Mouse (Mus musculus): ENCODE measurements around the gene Camkk2.

DNA sequence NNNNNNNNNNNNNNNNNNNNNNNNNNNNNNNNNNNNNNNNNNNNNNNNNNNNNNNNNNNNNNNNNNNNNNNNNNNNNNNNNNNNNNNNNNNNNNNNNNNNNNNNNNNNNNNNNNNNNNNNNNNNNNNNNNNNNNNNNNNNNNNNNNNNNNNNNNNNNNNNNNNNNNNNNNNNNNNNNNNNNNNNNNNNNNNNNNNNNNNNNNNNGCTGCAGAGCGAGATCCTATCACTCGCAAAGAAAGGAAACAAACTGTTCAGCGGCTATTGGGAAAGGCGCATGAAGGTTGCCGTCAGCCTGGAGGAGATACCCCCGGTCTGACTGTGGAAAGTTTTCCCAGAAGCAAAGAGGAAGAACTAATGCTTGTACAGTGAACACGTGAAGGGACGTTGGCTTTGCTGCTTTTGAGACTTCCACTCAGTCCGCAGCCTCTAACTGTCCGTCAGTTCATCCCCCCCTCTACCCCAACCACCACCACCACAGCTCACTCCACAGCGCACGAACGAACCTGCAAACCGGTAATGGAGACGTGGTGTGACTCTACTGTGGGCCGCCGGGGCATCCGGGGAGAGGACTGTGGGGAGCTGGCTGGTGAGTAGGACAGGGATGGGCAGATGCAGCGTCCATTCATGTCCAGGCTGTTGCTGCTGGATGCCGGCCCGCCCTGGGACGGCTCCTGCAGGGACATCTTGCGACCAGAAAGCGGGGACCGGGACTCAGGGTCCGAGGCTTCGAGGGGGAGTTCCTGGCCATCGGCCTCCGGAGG is 15.8 kb downstream of the Camkk2 start:
- TF ChIP-seq CTCF (IDR thresholded peaks at IDR 0.05; ENCODE audit: extremely low read depth, insufficient read depth, insufficient read length, insufficient replicate concordance) = no peak
- no peak for TF ChIP-seq POLR2A (IDR thresholded peaks at IDR 0.05; ENCODE audit: low read depth, low read length)
